Mouse (Mus musculus): ENCODE data around the gene Rarb.

The Rarb gene

GRCm38 (mm10) chr14:16733595-16734298 is 85.2 kb downstream of the Rarb start:
- 44% methylated on average over 9 of the region's 9 CpGs for WGBS

- 34% methylated on average over 2 of the region's 2 CpGs for WGBS
Observed at GRCm38 (mm10) chr14:16732054-16732453, 86.9 kb downstream of the Rarb start.

- WGBS, result 94% methylated on average over 2 of the region's 2 CpGs
Observed at GRCm38 (mm10) chr14:16728175-16728838, 90.6 kb downstream of the Rarb start.

- 90% methylated on average over 15 of the region's 15 CpGs for WGBS
Observed at GRCm38 (mm10) chr14:16723991-16724390, 95.0 kb downstream of the Rarb start.

GRCm38 (mm10) chr14:16717821-16718220 is 101.1 kb downstream of the Rarb start:
- whole genome bisulfite sequencing, result 85% methylated on average over 3 of the region's 3 CpGs

- 68% methylated on average over 9 of the region's 9 CpGs for WGBS
Observed at GRCm38 (mm10) chr14:16714344-16714955, 104.5 kb downstream of the Rarb start.

- WGBS, result 78% methylated on average over 2 of the region's 2 CpGs
Observed at GRCm38 (mm10) chr14:16713773-16714172, 105.2 kb downstream of the Rarb start.

- WGBS, result 74% methylated on average over 4 of the region's 4 CpGs
Observed at GRCm38 (mm10) chr14:16699228-16699627, 119.7 kb downstream of the Rarb start.

GRCm38 (mm10) chr14:16695453-16696120 is 123.4 kb downstream of the Rarb start:
- WGBS, result 43% methylated on average over 3 of the region's 3 CpGs

- WGBS, result 73% methylated on average over 3 of the region's 3 CpGs
Observed at GRCm38 (mm10) chr14:16678335-16678734, 140.6 kb downstream of the Rarb start.

- WGBS, result 39% methylated on average over 3 of the region's 3 CpGs
Observed at GRCm38 (mm10) chr14:16670571-16670970, 148.4 kb downstream of the Rarb start.

GRCm38 (mm10) chr14:16639153-16639943 is 179.6 kb downstream of the Rarb start:
- WGBS, result 88% methylated on average over 19 of the region's 19 CpGs

GRCm38 (mm10) chr14:16604469-16605064 is 214.4 kb downstream of the Rarb start:
- 75% methylated on average over 8 of the region's 8 CpGs for WGBS

GRCm38 (mm10) chr14:16603040-16603590 is 215.8 kb downstream of the Rarb start:
- 60% methylated on average over 5 of the region's 5 CpGs for WGBS

- WGBS, result 41% methylated on average over 7 of the region's 7 CpGs
Observed at GRCm38 (mm10) chr14:16599224-16599623, 219.7 kb downstream of the Rarb start.

- WGBS, result 31% methylated on average over 4 of the region's 4 CpGs
Observed at GRCm38 (mm10) chr14:16598074-16598501, 220.9 kb downstream of the Rarb start.

GRCm38 (mm10) chr14:16589139-16589538 is 229.8 kb downstream of the Rarb start:
- 80% methylated on average over 4 of the region's 4 CpGs for WGBS

- WGBS, result 7% methylated on average over 1 of the region's 1 CpGs
Observed at GRCm38 (mm10) chr14:16577049-16577448, 241.9 kb downstream of the Rarb start.

GRCm38 (mm10) chr14:16574925-16575721 is 243.8 kb downstream of the Rarb start:
- 1% methylated on average over 52 of the region's 52 CpGs for WGBS
